Mouse (Mus musculus) embryonic facial prominence, embryonic 11.5 days (tissue): Measurements from ENCODE around the gene Aff4. TPM values are rescaled to one million over a fixed set of nuclear protein-coding genes. Genes with fewer than 3 reads are reported as not detected.

Source experiments
- ATAC-seq: fragments of 200-750 bp; cut with Nextera tagmentation; replicated peaks from 2 replicates; pipeline ENCODE4 v1.8.0; 2017; ENCODE audit warnings: low read depth; ENCODE audit not compliant: insufficient number of reproducible peaks, low FRiP score, low TSS enrichment
- DNase-seq: peaks from one replicate; pipeline ENCODE4 v3.0.0-alpha.2; 2015; ENCODE audit warnings: low spot score
- H3K27ac ChIP-seq: fragments of 300-500 bp; sonication (generic); replicated peaks from 2 replicates; pipeline ENCODE4 v1.5.1; 2014; ENCODE audit warnings: mild to moderate bottlenecking, low read depth, low read length, control low read depth
- H3K27me3 ChIP-seq: fragments of 300-500 bp; sonication (generic); 2 replicates; pipeline ENCODE4 v1.6.1; 2014; ENCODE audit warnings: mild to moderate bottlenecking, low read length, moderate library complexity, mixed read lengths; ENCODE audit not compliant: control insufficient read depth, insufficient read depth
- H3K36me3 ChIP-seq: fragments of 300-500 bp; sonication (generic); replicated peaks from 2 replicates; pipeline ENCODE4 v1.6.1; 2014; ENCODE audit warnings: low read depth, mild to moderate bottlenecking, low read length, moderate library complexity, mixed read lengths; ENCODE audit not compliant: control insufficient read depth, insufficient read depth
- H3K4me1 ChIP-seq: fragments of 300-500 bp; sonication (generic); 2 replicates; pipeline ENCODE4 v1.6.1; 2014; ENCODE audit warnings: low read length, mixed read lengths; ENCODE audit not compliant: control insufficient read depth, insufficient read depth
- H3K4me2 ChIP-seq: fragments of 300-500 bp; sonication (generic); 2 replicates; pipeline ENCODE4 v1.6.1; 2014; ENCODE audit warnings: low read depth, mild to moderate bottlenecking, control low read depth, low read length, moderate library complexity
- H3K4me3 ChIP-seq: fragments of 300-500 bp; sonication (generic); 2 replicates; pipeline ENCODE4 v1.5.1; 2014; ENCODE audit warnings: low read depth, low read length, control low read depth
- H3K9ac ChIP-seq: fragments of 300-500 bp; sonication (generic); replicated peaks from 2 replicates; pipeline ENCODE4 v1.6.1; 2014; ENCODE audit warnings: mild to moderate bottlenecking, control low read depth, low read length
- H3K9me3 ChIP-seq: fragments of 300-500 bp; sonication (generic); replicated peaks from 2 replicates; pipeline ENCODE4 v1.6.1; 2016; ENCODE audit warnings: mild to moderate bottlenecking, low read length, inconsistent platforms, mixed read lengths; ENCODE audit not compliant: control insufficient read depth
- WGBS: fragments of 180-500 bp; shearing (Covaris S2); extraction: QIAGEN DNeasy Blood & Tissue Kit; methylation state at CpG from one replicate; pipeline ENCODE4 v1.1.7; 2014; 5-methylcytosine and 5-hydroxymethylcytosine counted together
- polyA plus RNA-seq: library from polyadenylated mRNA; unstranded; fragments of >200 nt; fragmentation: Nextera tagmentation; extraction: Ambion mirVana; gene quantifications from 2 replicates; pipeline ENCODE4 v1.2.1, GENCODE M21; 2014

Aff4 gene
- polyA plus RNA-seq, 1 experiment from 2014 or later: 38.5 TPM

DNA sequence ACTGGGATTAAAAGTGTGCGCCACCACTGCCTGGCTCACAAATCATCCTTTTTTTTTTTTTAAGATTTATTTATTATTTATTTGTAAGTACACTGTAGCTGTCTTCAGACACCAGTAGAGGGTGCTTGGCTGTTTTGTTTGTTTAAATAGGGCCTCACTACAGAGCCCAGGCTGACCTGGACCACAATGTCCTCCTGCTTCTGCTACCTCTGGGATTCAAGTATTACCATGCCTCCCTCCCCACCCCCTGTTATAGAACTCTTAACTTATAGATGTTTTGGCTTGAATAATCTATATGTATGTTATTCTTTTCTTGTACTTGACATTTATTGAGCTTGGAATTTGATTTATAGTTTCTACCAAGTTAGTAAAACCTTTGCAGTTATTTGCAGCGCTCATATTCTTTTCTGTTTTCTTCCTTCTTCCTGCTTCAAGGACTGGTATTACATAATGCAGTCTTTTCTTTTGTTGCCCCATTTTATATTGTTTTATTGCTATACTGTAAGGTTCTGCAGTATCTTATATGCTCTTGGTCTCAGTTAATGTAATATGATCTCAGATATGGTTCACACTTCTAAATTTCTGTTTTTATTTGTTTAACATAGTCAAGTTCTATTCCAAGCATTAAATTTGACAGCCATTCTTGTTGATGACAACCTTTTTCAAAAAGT, 33.3 kb downstream of the Aff4 start:
- no peaks in the 10 kb centered on the region for H3K27me3 ChIP-seq
- no peak overlapping the region for H3K27ac ChIP-seq
- H3K9me3 ChIP-seq: no peaks in the 10 kb centered on the region
- no peaks in the 10 kb centered on the region for H3K4me1 ChIP-seq
- H3K9ac ChIP-seq: no peak overlapping the region
- H3K4me3 ChIP-seq: no peak overlapping the region
- ATAC-seq: no peak
- no peaks in the 10 kb centered on the region for H3K36me3 ChIP-seq
- no peak overlapping the region for H3K4me2 ChIP-seq
- no peak for DNase-seq
- WGBS: 98% methylated on average over 2 of the region's 2 CpGs

DNA sequence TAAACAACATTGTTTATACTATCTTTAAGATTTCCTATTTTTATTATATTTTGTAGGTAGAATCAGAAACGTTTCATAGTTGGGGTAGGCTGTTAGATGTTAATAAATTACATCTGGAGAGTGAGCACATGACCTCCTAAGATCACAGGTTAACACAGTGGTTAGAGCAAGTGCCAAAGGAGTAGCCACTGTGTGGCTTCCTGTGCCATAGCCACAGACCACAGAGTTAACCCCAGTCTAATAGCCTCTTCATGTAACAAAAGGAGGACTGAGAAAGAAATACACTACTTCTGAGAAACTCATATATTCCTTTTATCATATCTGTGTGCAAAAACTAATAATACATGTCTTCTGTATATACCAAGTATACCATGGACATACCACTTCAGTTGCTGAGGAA, 43.2 kb downstream of the Aff4 start:
- Histone ChIP-seq H3K27me3 (no peaks in the 10 kb centered on the region), H3K27ac (no peak overlapping the region), H3K9me3 (no peaks in the 10 kb centered on the region), H3K4me1 (no peaks in the 10 kb centered on the region), H3K4me2 (no peak overlapping the region), H3K36me3 (0 out of 2 replicates have a peak, but pooled peaks cover 2% of the 10 kb centered on the region), H3K4me3 (no peak overlapping the region), H3K9ac (no peak overlapping the region)
- no peak for ATAC-seq
- WGBS: 67% methylated on average over 1 of the region's 1 CpGs
- DNase-seq: no peak

DNA sequence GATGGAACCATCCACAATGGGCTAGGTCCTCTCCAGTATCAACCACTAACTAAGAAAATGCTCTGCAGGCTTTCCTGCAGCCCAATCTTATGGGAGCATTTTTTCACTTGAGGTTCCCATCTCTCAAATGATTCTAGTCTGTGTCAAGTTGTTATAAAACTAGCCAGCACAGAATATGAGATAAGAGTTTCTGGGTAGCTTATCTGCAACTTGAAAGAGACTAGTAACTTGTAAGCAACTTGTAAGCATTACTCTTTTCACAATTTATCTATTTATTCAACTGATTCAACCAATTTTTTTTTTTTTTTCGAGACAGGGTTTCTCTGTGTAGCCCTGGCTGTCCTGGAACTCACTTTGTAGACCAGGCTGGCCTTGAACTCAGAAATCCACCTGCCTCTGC, 53.0 kb downstream of the Aff4 start:
- ATAC-seq: no peak
- Histone ChIP-seq H3K4me3 (no peak overlapping the region), H3K27ac (no peak overlapping the region), H3K36me3 (peaks cover 15% of the 10 kb centered on the region), H3K4me1 (no peaks in the 10 kb centered on the region), H3K27me3 (no peaks in the 10 kb centered on the region), H3K4me2 (no peak overlapping the region), H3K9me3 (no peaks in the 10 kb centered on the region), H3K9ac (no peak overlapping the region)
- DNase-seq: no peak
- 74% methylated on average over 1 of the region's 1 CpGs for WGBS

DNA sequence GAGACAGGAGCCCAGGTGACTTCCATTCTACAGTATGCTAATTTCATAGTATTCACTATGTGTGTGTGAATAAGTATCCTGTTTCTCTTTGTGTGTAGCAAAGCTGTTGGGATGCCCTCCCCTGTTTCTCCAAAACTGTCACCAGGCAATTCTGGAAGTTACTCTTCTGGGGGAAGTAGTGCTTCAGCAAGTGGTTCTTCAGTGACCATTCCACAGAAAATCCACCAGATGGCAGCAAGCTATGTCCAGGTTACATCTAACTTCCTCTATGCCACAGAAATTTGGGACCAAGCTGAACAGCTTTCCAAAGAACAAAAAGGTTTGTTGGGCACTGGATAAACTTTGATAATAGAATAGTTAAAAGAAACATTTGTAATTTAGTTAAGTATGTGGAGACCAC, 61.1 kb downstream of the Aff4 start:
- Histone ChIP-seq H3K9ac (no peak overlapping the region), H3K27ac (no peak overlapping the region), H3K4me3 (no peak overlapping the region), H3K9me3 (no peaks in the 10 kb centered on the region), H3K4me2 (no peak overlapping the region), H3K27me3 (no peaks in the 10 kb centered on the region), H3K4me1 (no peaks in the 10 kb centered on the region), H3K36me3 (peaks cover 15% of the 10 kb centered on the region)
- ATAC-seq: no peak
- DNase-seq: peak; percentile 56

DNA sequence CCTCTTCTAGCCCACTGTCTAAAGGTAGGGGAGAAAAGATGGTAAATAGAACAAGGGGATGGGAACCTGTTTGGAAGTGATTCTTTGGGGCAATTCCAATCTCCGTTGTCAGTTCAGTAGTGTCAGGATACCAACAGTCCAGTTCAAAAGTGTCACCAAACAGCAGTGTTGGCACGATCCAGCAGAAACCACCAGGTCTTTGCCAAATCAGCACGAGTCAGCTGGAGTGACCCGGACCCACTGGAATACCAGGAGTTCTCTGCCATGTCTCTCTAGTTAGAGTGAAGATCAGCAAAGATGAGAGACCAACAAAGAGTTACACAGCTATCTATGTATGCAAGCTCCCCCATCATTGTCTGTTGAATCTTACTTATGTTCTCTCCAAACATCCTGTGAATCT, 63.2 kb downstream of the Aff4 start:
- Histone ChIP-seq H3K9me3 (no peaks in the 10 kb centered on the region), H3K4me2 (no peak overlapping the region), H3K36me3 (peaks cover 10% of the 10 kb centered on the region), H3K27me3 (no peaks in the 10 kb centered on the region), H3K9ac (no peak overlapping the region), H3K27ac (no peak overlapping the region), H3K4me3 (no peak overlapping the region), H3K4me1 (no peaks in the 10 kb centered on the region)
- DNase-seq (no peak), ATAC-seq (no peak)
- WGBS: 95% methylated on average over 4 of the region's 4 CpGs

DNA sequence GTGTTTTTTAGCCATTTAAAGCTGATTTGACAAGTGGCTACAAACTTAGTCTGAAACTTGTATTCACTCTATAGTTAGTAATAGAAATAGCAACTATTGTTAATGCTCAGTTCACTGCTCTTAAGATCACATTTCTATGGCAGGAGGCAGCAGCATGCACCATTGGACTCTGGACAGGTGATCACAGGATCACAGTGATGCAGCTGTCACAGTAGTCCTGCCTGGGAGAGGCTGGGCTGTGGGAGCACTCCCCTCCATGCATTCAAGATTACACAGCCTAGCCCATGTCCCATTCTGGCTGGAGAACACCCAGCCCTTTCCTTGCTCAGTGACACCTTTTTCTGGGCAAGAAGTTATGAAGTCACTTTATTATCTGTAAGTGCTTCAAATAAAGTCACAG, 67.4 kb downstream of the Aff4 start:
- no peak overlapping the region for H3K9ac ChIP-seq
- H3K27me3 ChIP-seq: no peaks in the 10 kb centered on the region
- no peaks in the 10 kb centered on the region for H3K9me3 ChIP-seq
- H3K27ac ChIP-seq: no peak overlapping the region
- H3K4me3 ChIP-seq: no peak overlapping the region
- DNase-seq: no peak
- H3K36me3 ChIP-seq: peaks cover 6% of the 10 kb centered on the region
- no peak overlapping the region for H3K4me2 ChIP-seq
- ATAC-seq: no peak
- H3K4me1 ChIP-seq: no peaks in the 10 kb centered on the region

DNA sequence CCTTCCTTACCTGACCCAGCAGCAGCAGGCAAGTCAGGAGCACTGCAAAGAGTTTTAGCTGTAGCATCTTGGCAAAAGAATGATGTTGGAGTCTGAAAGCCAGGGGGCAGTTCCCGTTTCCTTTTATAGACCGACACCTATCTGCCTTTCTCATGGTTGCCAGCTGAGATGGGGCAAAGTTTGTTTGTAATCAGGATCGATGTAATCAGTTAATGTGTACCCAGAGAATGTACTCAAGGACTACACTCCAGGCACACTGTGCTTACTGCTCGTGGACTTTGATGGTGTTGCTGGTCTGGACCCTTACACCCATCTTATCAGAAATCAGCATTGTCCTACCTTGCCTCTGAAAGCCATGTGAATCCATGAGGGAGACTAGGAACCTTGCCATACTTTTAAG, 72.4 kb downstream of the Aff4 start, which contains the start of gene Leap2:
TSS of gene Leap2 (minus strand) at position 135 of the 400 bp plus-strand sequence.
- Histone ChIP-seq H3K27me3 (no peaks in the 10 kb centered on the region), H3K9ac (no peak within 1 kb of the TSS), H3K4me3 (no peak within 1 kb of the TSS), H3K9me3 (no peaks in the 10 kb centered on the region), H3K27ac (no peak within 1 kb of the TSS), H3K4me2 (no peak within 1 kb of the TSS), H3K36me3 (no peaks in the 10 kb centered on the region; the same call in 1 of the 2 replicates), H3K4me1 (no peaks in the 10 kb centered on the region)
- WGBS: 95% methylated on average over 4 of the region's 4 CpGs
- DNase-seq (no peak), ATAC-seq (no peak)

DNA sequence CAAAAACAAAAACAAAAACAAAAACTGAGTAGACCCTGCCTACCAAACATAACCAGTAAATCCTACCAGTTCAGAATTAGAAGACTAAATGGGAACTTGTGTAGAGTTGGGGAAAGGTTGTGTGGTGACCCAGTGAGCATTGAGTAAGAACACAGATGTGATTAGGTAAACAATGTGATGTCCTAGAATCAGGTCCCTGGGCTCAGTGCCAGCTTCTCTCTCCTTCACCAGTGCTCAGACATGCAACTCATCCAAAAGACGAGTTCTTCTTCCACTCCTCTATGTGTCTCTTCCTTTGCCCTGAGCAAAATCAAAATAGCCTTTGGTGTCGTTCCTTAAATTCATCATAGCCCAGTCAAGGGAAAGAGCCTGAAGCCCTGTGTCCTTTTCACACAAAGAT, 74.2 kb downstream of the Aff4 start:
- 84% methylated on average over 2 of the region's 2 CpGs for WGBS
- ATAC-seq: no peak
- H3K9me3 ChIP-seq: no peaks in the 10 kb centered on the region

More for the DNA sequence above, 74.2 kb downstream of the Aff4 start:
- Histone ChIP-seq H3K36me3 (no peaks in the 10 kb centered on the region; the same call in 1 of the 2 replicates), H3K4me3 (no peak overlapping the region), H3K27me3 (no peaks in the 10 kb centered on the region), H3K4me2 (no peak overlapping the region), H3K27ac (no peak overlapping the region), H3K9ac (no peak overlapping the region), H3K4me1 (no peaks in the 10 kb centered on the region)
- DNase-seq: no peak
